Mouse (Mus musculus): ENCODE measurements at regions not wholly inside any gene's neighbourhood (a gene's known extent, or its start where the extent isn't known, plus 50 kb on each side); places are given as distances from the start of the nearest gene placed in this dataset.

- no peak for ATAC-seq (replicated peaks; ENCODE audit: poor library complexity, severe bottlenecking)
These were observed 73.2 kb downstream of the Ramp3 start for GRCm38 (mm10) chr11:6731505-6731904.

Measured in granulocyte monocyte progenitor cell, adult 5-6 weeks (primary cell).